Comparison of ENCODE assay signal across 14 mouse cellular contexts in the genomic region with DNA sequence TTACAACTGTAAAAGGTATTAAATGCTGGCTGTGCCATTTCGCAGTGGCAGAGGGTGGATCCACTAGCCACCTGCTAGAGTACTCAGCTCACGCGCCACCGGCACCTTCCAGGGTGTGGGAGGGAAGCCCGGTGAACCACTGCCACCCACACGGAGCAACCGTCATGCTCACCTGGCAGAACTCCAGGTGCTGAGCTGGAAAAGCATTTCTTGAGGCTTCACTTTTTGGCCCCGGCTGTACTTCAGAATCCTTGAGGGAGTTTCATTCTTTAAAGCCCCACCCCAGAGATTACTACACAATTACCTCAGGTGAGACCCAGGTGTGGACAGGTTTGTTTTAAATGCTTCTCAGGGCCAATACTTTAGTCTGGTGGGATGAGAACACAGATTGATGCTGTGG. TPM values are rescaled to one million over a fixed set of nuclear protein-coding genes. Genes with fewer than 3 reads are reported as not detected.
DNase-seq lines count a peak whose midpoint lies in the region; ATAC-seq lines count a peak whose summit lies in the region.
"Had no signal": no experiment of that assay in that cellular context is flagged by ENCODE, and none has a peak within 500 bp of the region (broad histone marks: within the 10 kb centered on the region; RNA-seq: fewer than 3 reads in every experiment).

No protein-coding gene starts in this region.

- peak; percentile 62 for DNase-seq in embryonic facial prominence, embryonic 14.5 days (ENCODE audit: low spot score)
- no peak for DNase-seq in embryonic facial prominence, embryonic 10.5 days (ENCODE audit: low spot score)
- peak; percentile 3 for DNase-seq in ovary, postnatal 14 days (ENCODE audit: low spot score)
- no peak for DNase-seq in ovary, postnatal 10 days (ENCODE audit: low spot score)
- peak; percentile 34 to 51 for DNase-seq in kidney, postnatal 4 days
- DNase-seq in lung, postnatal 4 days = peak; percentile 68 to 78
- DNase-seq in embryo, embryonic 10 days (ENCODE audit: low spot score) = no peak
- DNase-seq: layer of hippocampus, postnatal 36 days; thymus, postnatal 4 days had no signal

- no peaks in the 10 kb centered on the region for H3K27me3 ChIP-seq in embryonic facial prominence, embryonic 14.5 days (replicated peaks; ENCODE audit: control insufficient read depth, insufficient read depth, low read length)
- no peaks in the 10 kb centered on the region for H3K27me3 ChIP-seq in embryonic facial prominence, embryonic 10.5 days (replicated peaks; ENCODE audit: low read depth, poor library complexity, severe bottlenecking)
- H3K27me3 ChIP-seq: heart, embryonic 15.5 days; hindbrain, embryonic 15.5 days; limb, embryonic 15.5 days had no signal

- no peak overlapping the region for H3K4me3 ChIP-seq in embryonic facial prominence, embryonic 14.5 days (ENCODE audit: low read depth, low read length)
- H3K4me3 ChIP-seq in embryonic facial prominence, embryonic 10.5 days = no peak overlapping the region
- H3K4me3 ChIP-seq: erythroblast, embryonic 14.5 days; heart, embryonic 15.5 days; hindbrain, embryonic 15.5 days; limb, embryonic 15.5 days had no signal

- no peak overlapping the region for H3K9ac ChIP-seq in embryonic facial prominence, embryonic 14.5 days (ENCODE audit: low read depth, low read length)
- H3K9ac ChIP-seq: heart, embryonic 15.5 days; hindbrain, embryonic 15.5 days; limb, embryonic 15.5 days had no signal

- 83% methylated on average over 8 of the region's 8 CpGs for WGBS in embryonic facial prominence, embryonic 14.5 days
- 88% methylated on average over 8 of the region's 8 CpGs for WGBS in embryonic facial prominence, embryonic 10.5 days

- ATAC-seq in embryonic facial prominence, embryonic 14.5 days (ENCODE audit: low read depth) = peak; percentile 62; the same call in 1 of the 2 replicates
- no peak for ATAC-seq in megakaryocyte-erythroid progenitor cell, adult 5-6 weeks (replicated peaks; ENCODE audit: low FRiP score, low TSS enrichment, poor library complexity, severe bottlenecking)

- H3K36me3 ChIP-seq in embryonic facial prominence, embryonic 14.5 days (ENCODE audit: control insufficient read depth, insufficient read depth, low read length) = no peaks in the 10 kb centered on the region
- H3K36me3 ChIP-seq in embryonic facial prominence, embryonic 10.5 days (replicated peaks) = no peaks in the 10 kb centered on the region
- H3K36me3 ChIP-seq: heart, embryonic 15.5 days; hindbrain, embryonic 15.5 days; limb, embryonic 15.5 days had no signal

- no peak overlapping the region for H3K4me2 ChIP-seq in embryonic facial prominence, embryonic 14.5 days (ENCODE audit: low read depth, low read length)
- H3K4me2 ChIP-seq: heart, embryonic 15.5 days; hindbrain, embryonic 15.5 days; limb, embryonic 15.5 days had no signal

- H3K4me1 ChIP-seq in embryonic facial prominence, embryonic 14.5 days (ENCODE audit: control insufficient read depth, insufficient read depth, low read length) = no peaks in the 10 kb centered on the region
- no peaks in the 10 kb centered on the region for H3K4me1 ChIP-seq in embryonic facial prominence, embryonic 10.5 days
- H3K4me1 ChIP-seq: heart, embryonic 15.5 days; hindbrain, embryonic 15.5 days had no signal

- H3K27ac ChIP-seq in embryonic facial prominence, embryonic 14.5 days (replicated peaks; ENCODE audit: low read depth, low read length) = no peak overlapping the region
- no peak overlapping the region for H3K27ac ChIP-seq in embryonic facial prominence, embryonic 10.5 days (replicated peaks)
- H3K27ac ChIP-seq: heart, embryonic 15.5 days; hindbrain, embryonic 15.5 days; limb, embryonic 15.5 days had no signal

- H3K9me3 ChIP-seq in embryonic facial prominence, embryonic 14.5 days (ENCODE audit: control insufficient read depth, low read length) = no peaks in the 10 kb centered on the region
- no peaks in the 10 kb centered on the region for H3K9me3 ChIP-seq in embryonic facial prominence, embryonic 10.5 days
- H3K9me3 ChIP-seq: heart, embryonic 15.5 days; hindbrain, embryonic 15.5 days; limb, embryonic 15.5 days had no signal

RNA-seq across cellular contexts. Expression of a gene that starts 20.4 kb away (rescaled TPM):
- polyA plus RNA-seq in embryonic facial prominence, embryonic 14.5 days (2014; fragmentation: Nextera tagmentation; extraction: Ambion mirVana) = 25.3 and 25.6 TPM in 2 replicates
- polyA plus RNA-seq in embryonic facial prominence, embryonic 10.5 days (2016; fragmentation: Nextera tagmentation; extraction: Ambion mirVana) = 16.5 and 17.4 TPM in 2 replicates
- total RNA-seq in megakaryocyte-erythroid progenitor cell, adult 5-6 weeks (2014; fragmentation: Nextera tagmentation) = 19.1 and 37.3 TPM in 2 replicates
- 32.0 and 32.1 TPM in 2 replicates for total RNA-seq in megakaryocyte-erythroid progenitor cell, adult 5-6 weeks (2017)

RNA-seq across cellular contexts. Expression of a gene that starts 51.5 kb away (rescaled TPM):
- polyA plus RNA-seq in embryonic facial prominence, embryonic 14.5 days (2014; fragmentation: Nextera tagmentation; extraction: Ambion mirVana) = 9.2 and 9.8 TPM in 2 replicates
- 8.9 and 9.3 TPM in 2 replicates for polyA plus RNA-seq in embryonic facial prominence, embryonic 10.5 days (2016; fragmentation: Nextera tagmentation; extraction: Ambion mirVana)
- 14.8 and 15.3 TPM in 2 replicates for total RNA-seq in megakaryocyte-erythroid progenitor cell, adult 5-6 weeks (2014; fragmentation: Nextera tagmentation)
- 15.3 and 16.2 TPM in 2 replicates for total RNA-seq in megakaryocyte-erythroid progenitor cell, adult 5-6 weeks (2017)

RNA-seq across cellular contexts. Expression of a gene that starts 54.2 kb away (rescaled TPM):
- polyA plus RNA-seq in embryonic facial prominence, embryonic 14.5 days (2014; fragmentation: Nextera tagmentation; extraction: Ambion mirVana) = 9.7 and 12.9 TPM in 2 replicates
- 21.1 and 22.6 TPM in 2 replicates for polyA plus RNA-seq in embryonic facial prominence, embryonic 10.5 days (2016; fragmentation: Nextera tagmentation; extraction: Ambion mirVana)
- 24.3 and 28.1 TPM in 2 replicates for total RNA-seq in megakaryocyte-erythroid progenitor cell, adult 5-6 weeks (2014; fragmentation: Nextera tagmentation)
- total RNA-seq in megakaryocyte-erythroid progenitor cell, adult 5-6 weeks (2017) = 17.6 and 21.2 TPM in 2 replicates

Comparison
In these comparisons a context has a peak if more than half of its experiments do, and no peak if none do; other contexts are left out.
1. DNase-seq: peak in embryonic facial prominence, embryonic 14.5 days (single experiment), ovary, postnatal 14 days (single experiment), kidney, postnatal 4 days (2 of 2) and lung, postnatal 4 days (2 of 2); none in embryonic facial prominence, embryonic 10.5 days (single experiment), ovary, postnatal 10 days (single experiment) and embryo, embryonic 10 days (single experiment).